Mouse (Mus musculus) MEL (cell line): ENCODE results near the gene Adcy10. TPM values are rescaled to one million over a fixed set of nuclear protein-coding genes. Genes with fewer than 3 reads are reported as not detected.

Experiments used
- DNase-seq: peaks from one replicate; pipeline ENCODE4 v3.0.0; 2011; ENCODE audit warnings: low read depth, low spot score
- H3K27ac ChIP-seq: 2 replicates; pipeline ENCODE4 v1.5.1; 2012; ENCODE audit warnings: low read depth, mild to moderate bottlenecking, control low read depth, low read length, moderate library complexity; ENCODE audit not compliant: control insufficient read depth
- H3K27me3 ChIP-seq, 2 experiments: fragments of 150-350 bp in 1 of 2; sonication (generic) in 1 of 2; 2 replicates each; pipeline ENCODE4 v1.6.1; 2012; ENCODE audit warnings: low read length in 2 of 2, mild to moderate bottlenecking in 2 of 2, improper control_type of control experiment in 1 of 2, moderate library complexity in 1 of 2; ENCODE audit not compliant: insufficient read depth in 2 of 2, control insufficient read depth in 1 of 2
- H3K36me3 ChIP-seq, 2 experiments: 2 replicates each; pipeline ENCODE4 v1.6.1; 2012 to 2014; ENCODE audit warnings: low read length in 2 of 2, improper control_type of control experiment in 1 of 2, inconsistent platforms in 1 of 2, mild to moderate bottlenecking in 1 of 2; ENCODE audit not compliant: insufficient read depth in 2 of 2, control insufficient read depth in 1 of 2
- H3K4me1 ChIP-seq, 2 experiments: fragments of 150-350 bp in 1 of 2; sonication (generic) in 1 of 2; 2 replicates each; pipeline ENCODE4 v1.6.1; 2012; ENCODE audit warnings: low read length in 2 of 2, improper control_type of control experiment in 1 of 2, mild to moderate bottlenecking in 1 of 2; ENCODE audit not compliant: insufficient read depth in 2 of 2, control insufficient read depth in 1 of 2
- H3K4me3 ChIP-seq, 2 experiments: fragments of 150-350 bp in 1 of 2; sonication (generic) in 1 of 2; 2 replicates each; pipeline ENCODE4 v1.5.1; 2012; ENCODE audit warnings: low read depth in 2 of 2, low read length in 2 of 2, mild to moderate bottlenecking in 2 of 2, moderate library complexity in 2 of 2, control low read depth in 1 of 2, improper control_type of control experiment in 1 of 2; ENCODE audit not compliant: control insufficient read depth in 1 of 2, insufficient read depth in 1 of 2
- H3K79me2 ChIP-seq: 2 replicates; pipeline ENCODE4 v1.6.1; 2012; ENCODE audit warnings: mild to moderate bottlenecking, low read length, moderate library complexity; ENCODE audit not compliant: control insufficient read depth, poor library complexity, insufficient read depth
- H3K9ac ChIP-seq: 2 replicates; pipeline ENCODE4 v1.6.1; 2012; ENCODE audit warnings: low read depth, mild to moderate bottlenecking, control low read depth, low read length, moderate library complexity; ENCODE audit not compliant: control insufficient read depth, poor library complexity, severe bottlenecking
- H3K9me3 ChIP-seq: fragments of 150-350 bp; sonication (generic); replicated peaks from 2 replicates; pipeline ENCODE4 v1.6.1; 2012; ENCODE audit warnings: mild to moderate bottlenecking, low read length, improper control_type of control experiment, moderate library complexity; ENCODE audit not compliant: insufficient read depth
- CHD1 ChIP-seq: IDR thresholded peaks from 2 replicates; pipeline ENCODE4 v1.6.1; 2012; ENCODE audit warnings: low read depth, mild to moderate bottlenecking, inconsistent platforms, low read length, improper control_type of control experiment
- CHD2 ChIP-seq: IDR thresholded peaks from 2 replicates; pipeline ENCODE4 v1.6.1; 2011; ENCODE audit warnings: low read length, improper control_type of control experiment
- CTCF ChIP-seq, 3 experiments: IDR thresholded peaks in 2 of 3; conservative IDR thresholded peaks in 1 of 3; 2 replicates each; pipeline ENCODE4 v1.5.1; 2011 to 2012; ENCODE audit warnings: low read length in 3 of 3, low read depth in 2 of 3, mild to moderate bottlenecking in 2 of 3, improper control_type of control experiment in 1 of 3, inconsistent platforms in 1 of 3, mixed read lengths in 1 of 3, moderate library complexity in 1 of 3; ENCODE audit not compliant: control insufficient read depth in 1 of 3, insufficient read depth in 1 of 3, poor library complexity in 1 of 3, severe bottlenecking in 1 of 3
- E2F4 ChIP-seq: IDR thresholded peaks from 2 replicates; pipeline ENCODE4 v1.6.1; 2011; ENCODE audit warnings: low read depth, low read length, improper control_type of control experiment, borderline replicate concordance
- ETS1 ChIP-seq: IDR thresholded peaks from 2 replicates; pipeline ENCODE4 v1.6.1; 2012; ENCODE audit warnings: low read depth, mild to moderate bottlenecking, inconsistent platforms, low read length, improper control_type of control experiment, moderate library complexity
- JUND ChIP-seq: IDR thresholded peaks from 2 replicates; pipeline ENCODE4 v1.6.1; 2011; ENCODE audit warnings: low read depth, mild to moderate bottlenecking, improper control_type of control experiment, low read length
- KAT2A ChIP-seq: conservative IDR thresholded peaks from 2 replicates; pipeline ENCODE4 v1.6.1; 2012; ENCODE audit warnings: low read depth, low read length, improper control_type of control experiment, inconsistent platforms
- MAFK ChIP-seq: IDR thresholded peaks from 2 replicates; pipeline ENCODE4 v1.6.1; 2011; ENCODE audit warnings: low read depth, mild to moderate bottlenecking, low read length, improper control_type of control experiment, borderline replicate concordance
- MXI1 ChIP-seq: IDR thresholded peaks from 2 replicates; pipeline ENCODE4 v1.6.1; 2011; ENCODE audit warnings: mild to moderate bottlenecking, low read depth, low read length, improper control_type of control experiment
- MYB ChIP-seq: IDR thresholded peaks from 2 replicates; pipeline ENCODE4 v1.6.1; 2011; ENCODE audit warnings: mild to moderate bottlenecking, low read depth, low read length, improper control_type of control experiment
- MYC ChIP-seq: IDR thresholded peaks from 2 replicates; pipeline ENCODE4 v1.6.1; 2011; ENCODE audit warnings: low read depth, mild to moderate bottlenecking, low read length, improper control_type of control experiment, moderate library complexity
- NRF1 ChIP-seq: IDR thresholded peaks from 2 replicates; pipeline ENCODE4 v1.6.1; 2014; ENCODE audit warnings: low read depth, mild to moderate bottlenecking, inconsistent platforms, low read length, improper control_type of control experiment, moderate library complexity; ENCODE audit not compliant: poor library complexity, insufficient read depth, severe bottlenecking
- POLR2AphosphoS5 ChIP-seq: IDR thresholded peaks from 2 replicates; pipeline ENCODE4 v1.6.1; 2012; ENCODE audit warnings: low read depth, borderline replicate concordance, mild to moderate bottlenecking, inconsistent platforms, low read length, moderate library complexity, mixed read lengths
- RAD21 ChIP-seq: IDR thresholded peaks from 2 replicates; pipeline ENCODE4 v1.6.1; 2011; ENCODE audit warnings: mild to moderate bottlenecking, low read depth, low read length, improper control_type of control experiment
- SIN3A ChIP-seq: IDR thresholded peaks from 2 replicates; pipeline ENCODE4 v1.6.1; 2012; ENCODE audit warnings: low read length, improper control_type of control experiment, inconsistent platforms
- TAL1 ChIP-seq: IDR thresholded peaks from 2 replicates; pipeline ENCODE4 v1.6.1; 2012; ENCODE audit warnings: mild to moderate bottlenecking, inconsistent platforms, low read length, moderate library complexity, mixed read lengths
- USF2 ChIP-seq, 2 experiments: IDR thresholded peaks; 2 replicates each; pipeline ENCODE4 v1.6.1; 2011 to 2012; ENCODE audit warnings: improper control_type of control experiment in 2 of 2, low read length in 2 of 2, borderline replicate concordance in 1 of 2, inconsistent platforms in 1 of 2, low read depth in 1 of 2, mild to moderate bottlenecking in 1 of 2; ENCODE audit not compliant: insufficient read depth in 1 of 2
- ZKSCAN1 ChIP-seq: IDR thresholded peaks from 2 replicates; pipeline ENCODE4 v1.6.1; 2012; ENCODE audit warnings: low read depth, mild to moderate bottlenecking, inconsistent platforms, low read length, improper control_type of control experiment, moderate library complexity
- ZNF384 ChIP-seq: IDR thresholded peaks from 2 replicates; pipeline ENCODE4 v1.6.1; 2012; ENCODE audit warnings: low read depth, mild to moderate bottlenecking, inconsistent platforms, low read length, improper control_type of control experiment
- polyA plus RNA-seq, 2 experiments: library from polyadenylated mRNA; stranded (reverse) in 1 of 2; unstranded in 1 of 2; fragments of >175 nt in 1 of 2; fragments of >200 nt in 1 of 2; gene quantifications; 2 replicates each; pipeline versions ENCODE4 v1.2.1 to v1.2.4; 2012; ENCODE audit warnings: low replicate concordance in 2 of 2, low read depth in 1 of 2; ENCODE audit not compliant: insufficient read length in 2 of 2, insufficient read depth in 1 of 2, missing spikeins in 1 of 2
- total RNA-seq: library from RNA; depleted of rRNA; stranded (reverse); fragments of 300-350 nt; gene quantifications from 2 replicates; pipeline ENCODE4 v1.2.3, GENCODE M21; 2012

The Adcy10 gene
- total and polyA plus RNA-seq, 3 experiments, result not detected

DNA sequence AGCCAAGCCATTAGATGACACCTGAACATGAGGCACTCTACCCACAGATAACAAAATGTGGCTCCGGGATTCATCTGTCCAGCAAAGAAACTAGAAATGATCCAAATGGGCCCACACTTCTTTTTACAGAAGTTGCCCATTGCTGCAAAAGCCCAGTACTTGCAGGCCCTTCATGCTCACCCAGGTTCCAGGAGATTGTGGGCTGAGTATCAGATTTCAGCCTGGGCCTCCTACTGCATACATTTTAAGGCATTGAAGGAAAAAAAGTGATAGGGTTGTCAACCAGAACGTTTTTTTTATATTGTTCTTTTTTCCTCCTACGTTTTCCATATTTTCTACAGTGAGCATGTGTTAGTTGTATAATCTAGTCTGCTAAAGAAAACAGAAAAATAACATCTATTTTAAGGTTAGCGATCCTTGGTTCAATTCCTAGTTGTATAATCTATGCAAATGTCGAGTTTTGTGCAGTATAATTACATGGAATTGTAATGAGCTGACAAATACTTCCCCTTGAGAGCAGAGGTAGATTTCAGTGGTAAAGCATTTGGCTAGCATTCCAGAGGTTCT lies 52.3 kb downstream of the Adcy10 start:
- no peaks in the 10 kb centered on the region for H3K4me1 ChIP-seq
- TF ChIP-seq CHD2, result no peak
- TF ChIP-seq ZKSCAN1, result no peak
- no peak for TF ChIP-seq E2F4
- no peak for TF ChIP-seq POLR2AphosphoS5
- TF ChIP-seq KAT2A, result no peak
- TF ChIP-seq CHD1, result no peak
- no peak for TF ChIP-seq ZNF384
- TF ChIP-seq RAD21, result no peak
- TF ChIP-seq CTCF (IDR thresholded peaks at IDR 0.05 in 2 of 3, conservative IDR thresholded peaks at IDR 0.05 in 1 of 3; ENCODE audit: control insufficient read depth in 1 of 3, insufficient read depth in 1 of 3, low read depth in 2 of 3, low read length in 3 of 3, poor library complexity in 1 of 3, severe bottlenecking in 1 of 3), result no peak
- no peak for TF ChIP-seq NRF1
- TF ChIP-seq ETS1, result no peak
- TF ChIP-seq SIN3A, result no peak
- no peak for TF ChIP-seq MXI1
- TF ChIP-seq MAFK, result no peak
- no peak for TF ChIP-seq MYB
- TF ChIP-seq, all 39 proteins: peak for 0
- H3K36me3 ChIP-seq, result no peaks in the 10 kb centered on the region
- no peaks in the 10 kb centered on the region for H3K27me3 ChIP-seq
- H3K9ac ChIP-seq, result no peak overlapping the region
- H3K27ac ChIP-seq, result no peak overlapping the region
- H3K79me2 ChIP-seq, result no peaks in the 10 kb centered on the region
- no peak for DNase-seq
- H3K4me3 ChIP-seq, result no peak overlapping the region
- no peaks in the 10 kb centered on the region for H3K9me3 ChIP-seq

DNA sequence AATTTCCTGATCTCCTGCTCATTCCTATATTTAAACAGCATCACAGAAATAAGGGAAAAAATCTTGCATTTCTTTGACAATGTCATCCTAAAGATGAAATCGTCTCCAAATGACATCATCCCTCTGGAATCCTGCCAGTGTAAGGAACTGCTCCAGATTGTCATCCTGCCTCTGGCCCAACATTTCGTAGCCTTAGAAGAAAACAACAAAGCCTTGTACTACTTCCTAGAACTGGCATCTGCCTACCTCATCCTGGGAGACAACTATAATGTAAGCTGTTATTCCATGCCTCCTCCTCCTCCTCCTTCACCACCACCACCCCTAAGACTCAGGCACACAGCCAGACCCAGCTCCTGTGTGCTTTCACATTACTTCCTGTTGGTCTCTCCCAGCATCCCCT lies 71.7 kb downstream of the Adcy10 start:
- Histone ChIP-seq H3K27ac (no peak overlapping the region), H3K36me3 (no peaks in the 10 kb centered on the region), H3K27me3 (peaks cover 0 to 1% of the 10 kb centered on the region in 2 experiments; a peak in 2 of 4 replicates)
- TF ChIP-seq JUND, result no peak
- no peak for TF ChIP-seq USF2 (IDR thresholded peaks at IDR 0.05; ENCODE audit: borderline replicate concordance in 1 of 2, insufficient read depth in 1 of 2, low read depth in 1 of 2, low read length in 2 of 2)
- no peak for TF ChIP-seq SIN3A
- TF ChIP-seq MYC, result no peak
- TF ChIP-seq CTCF (IDR thresholded peaks at IDR 0.05 in 2 of 3, conservative IDR thresholded peaks at IDR 0.05 in 1 of 3; ENCODE audit: control insufficient read depth in 1 of 3, insufficient read depth in 1 of 3, low read depth in 2 of 3, low read length in 3 of 3, poor library complexity in 1 of 3, severe bottlenecking in 1 of 3), result no peak
- TF ChIP-seq E2F4, result no peak
- no peak for TF ChIP-seq TAL1
- TF ChIP-seq, all 39 proteins: peak for 0
- DNase-seq, result no peak
- no peaks in the 10 kb centered on the region for H3K79me2 ChIP-seq
- no peak overlapping the region for H3K4me3 ChIP-seq
- no peak overlapping the region for H3K9ac ChIP-seq
- H3K4me1 ChIP-seq, result no peaks in the 10 kb centered on the region
- H3K9me3 ChIP-seq, result no peaks in the 10 kb centered on the region
